Mouse (Mus musculus) forebrain, embryonic 11.5 days (tissue): Measurements from ENCODE around the gene Minos1. TPM values are rescaled to one million over a fixed set of nuclear protein-coding genes. Genes with fewer than 3 reads are reported as not detected.

ENCODE experiments used
- ATAC-seq: fragments of 200-750 bp; cut with Nextera tagmentation; replicated peaks from 2 replicates; pipeline ENCODE4 v1.8.0; 2017; ENCODE audit warnings: moderate TSS enrichment; ENCODE audit not compliant: low FRiP score
- DNase-seq: peaks from one replicate; pipeline ENCODE4 v3.0.0-alpha.2; 2017; ENCODE audit warnings: low spot score
- H3K27ac ChIP-seq: fragments of 300-500 bp; sonication (generic); 2 replicates; pipeline ENCODE4 v1.5.1; 2014; ENCODE audit warnings: low read depth, low read length
- H3K27me3 ChIP-seq: fragments of 300-500 bp; sonication (generic); 2 replicates; pipeline ENCODE4 v1.6.1; 2014; ENCODE audit warnings: mild to moderate bottlenecking, low read length, mixed read lengths; ENCODE audit not compliant: control insufficient read depth, insufficient read depth
- H3K36me3 ChIP-seq: fragments of 300-500 bp; sonication (generic); 2 replicates; pipeline ENCODE4 v1.6.1; 2014; ENCODE audit warnings: mild to moderate bottlenecking, low read length, moderate library complexity, mixed read lengths; ENCODE audit not compliant: control insufficient read depth, insufficient read depth
- H3K4me1 ChIP-seq: fragments of 300-500 bp; sonication (generic); replicated peaks from 2 replicates; pipeline ENCODE4 v1.6.1; 2014; ENCODE audit warnings: low read length, mixed read lengths; ENCODE audit not compliant: control insufficient read depth, insufficient read depth
- H3K4me2 ChIP-seq: fragments of 300-500 bp; sonication (generic); 2 replicates; pipeline ENCODE4 v1.6.1; 2014; ENCODE audit warnings: low read depth, mild to moderate bottlenecking, low read length, moderate library complexity, mixed read lengths; ENCODE audit not compliant: severe bottlenecking
- H3K4me3 ChIP-seq: fragments of 300-500 bp; sonication (generic); 2 replicates; pipeline ENCODE4 v1.5.1; 2014; ENCODE audit warnings: low read depth, low read length
- H3K9ac ChIP-seq: fragments of 300-500 bp; sonication (generic); 2 replicates; pipeline ENCODE4 v1.6.1; 2014; ENCODE audit warnings: low read length
- H3K9me3 ChIP-seq: fragments of 300-500 bp; sonication (generic); 2 replicates; pipeline ENCODE4 v1.6.1; 2016; ENCODE audit warnings: low read length, mixed read lengths; ENCODE audit not compliant: control insufficient read depth
- WGBS: fragments of 180-500 bp; shearing (Covaris S2); extraction: QIAGEN DNeasy Blood & Tissue Kit; methylation state at CpG from one replicate; pipeline ENCODE4 v1.1.7; 2014; 5-methylcytosine and 5-hydroxymethylcytosine counted together
- polyA plus RNA-seq: library from polyadenylated mRNA; unstranded; fragments of >200 nt; fragmentation: Nextera tagmentation; extraction: Ambion mirVana; gene quantifications from 2 replicates; pipeline ENCODE4 v1.2.1, GENCODE M21; 2014

Gene Minos1
- polyA plus RNA-seq, 1 experiment from 2014 or later = 387 TPM

- Histone ChIP-seq H3K4me1 (no peaks in the 10 kb centered on the region), H3K36me3 (no peaks in the 10 kb centered on the region), H3K9me3 (no peaks in the 10 kb centered on the region), H3K4me2 (no peak overlapping the region), H3K27me3 (no peaks in the 10 kb centered on the region), H3K27ac (no peak overlapping the region), H3K9ac (no peak overlapping the region), H3K4me3 (no peak overlapping the region)
- ATAC-seq (no peak), DNase-seq (no peak)
- WGBS = 75% methylated on average over 12 of the region's 12 CpGs
Observed at GRCm38 (mm10) chr4:139169748-139170279, 38.9 kb upstream of the Minos1 start.

- Histone ChIP-seq H3K27me3 (no peaks in the 10 kb centered on the region), H3K36me3 (no peaks in the 10 kb centered on the region), H3K27ac (no peak overlapping the region), H3K9ac (no peak overlapping the region), H3K4me3 (no peak overlapping the region), H3K4me1 (no peaks in the 10 kb centered on the region), H3K9me3 (no peaks in the 10 kb centered on the region), H3K4me2 (no peak overlapping the region)
- WGBS = 77% methylated on average over 15 of the region's 15 CpGs
- DNase-seq (no peak), ATAC-seq (no peak)
Observed at GRCm38 (mm10) chr4:139168985-139169747, 38.3 kb upstream of the Minos1 start.

DNA sequence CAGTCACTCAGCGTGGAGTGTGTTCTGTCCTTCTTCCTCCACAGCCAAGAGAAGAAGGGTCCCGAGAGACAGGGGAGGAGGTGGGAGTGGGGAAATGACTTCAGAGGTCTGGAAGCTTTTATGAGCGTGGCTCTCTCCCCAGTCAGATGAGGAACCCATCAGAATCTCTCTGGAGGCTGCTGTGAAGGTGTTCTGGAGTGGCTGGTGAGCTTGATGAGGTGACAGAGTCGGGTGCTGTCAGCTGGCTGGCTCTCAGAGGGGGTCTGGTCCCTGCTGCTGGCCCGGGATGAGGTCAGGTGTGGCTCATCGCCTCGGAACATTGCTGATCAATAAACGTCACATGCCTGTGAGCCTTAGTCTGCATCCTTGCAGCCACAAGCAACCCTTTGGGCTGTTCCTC lies 36.2 kb upstream of the Minos1 start:
- no peak overlapping the region for H3K4me3 ChIP-seq
- H3K4me1 ChIP-seq = no peaks in the 10 kb centered on the region
- no peaks in the 10 kb centered on the region for H3K9me3 ChIP-seq
- no peak overlapping the region for H3K4me2 ChIP-seq
- WGBS = 76% methylated on average over 8 of the region's 8 CpGs
- H3K36me3 ChIP-seq = no peaks in the 10 kb centered on the region
- H3K9ac ChIP-seq = no peak overlapping the region
- no peaks in the 10 kb centered on the region for H3K27me3 ChIP-seq
- ATAC-seq = no peak
- no peak overlapping the region for H3K27ac ChIP-seq
- no peak for DNase-seq

- no peak for DNase-seq
- H3K9me3 ChIP-seq = no peaks in the 10 kb centered on the region
- no peaks in the 10 kb centered on the region for H3K4me1 ChIP-seq
- WGBS = 86% methylated on average over 8 of the region's 8 CpGs
- H3K9ac ChIP-seq = no peak overlapping the region
- H3K4me3 ChIP-seq = no peak overlapping the region
- H3K27me3 ChIP-seq = no peaks in the 10 kb centered on the region
- H3K27ac ChIP-seq = no peak overlapping the region
- no peaks in the 10 kb centered on the region for H3K36me3 ChIP-seq
- H3K4me2 ChIP-seq = no peak overlapping the region
- no peak for ATAC-seq
Observed at GRCm38 (mm10) chr4:139166244-139166643, 35.3 kb upstream of the Minos1 start.

GRCm38 (mm10) chr4:139165259-139165658 lies 34.3 kb upstream of the Minos1 start:
- Histone ChIP-seq H3K36me3 (no peaks in the 10 kb centered on the region), H3K4me3 (no peak overlapping the region), H3K27me3 (no peaks in the 10 kb centered on the region), H3K27ac (no peak overlapping the region), H3K4me2 (no peak overlapping the region), H3K9ac (no peak overlapping the region), H3K4me1 (no peaks in the 10 kb centered on the region), H3K9me3 (no peaks in the 10 kb centered on the region)
- no peak for DNase-seq
- 87% methylated on average over 8 of the region's 8 CpGs for WGBS
- no peak for ATAC-seq

DNA sequence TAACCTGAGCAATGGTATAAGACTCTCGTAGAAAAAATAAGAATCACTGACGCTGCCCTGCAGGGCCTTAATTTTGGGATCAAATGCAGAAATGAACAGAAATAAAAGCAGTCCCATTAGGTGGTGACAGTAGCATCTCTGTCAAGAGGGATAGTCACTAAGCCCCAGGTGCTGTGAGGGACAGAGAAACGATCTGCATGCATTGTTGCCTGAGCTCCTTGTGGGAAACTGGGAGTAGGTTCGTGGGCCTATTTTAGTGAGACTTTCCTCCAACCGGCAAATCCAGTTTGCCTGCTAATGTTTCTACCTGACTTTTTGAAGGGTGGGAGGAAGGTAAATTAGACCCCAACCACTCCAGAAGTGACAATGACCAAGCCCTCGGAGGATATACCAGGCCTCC lies 33.2 kb upstream of the Minos1 start:
- H3K27ac ChIP-seq = no peak overlapping the region
- H3K9me3 ChIP-seq = no peaks in the 10 kb centered on the region
- ATAC-seq = no peak
- no peak overlapping the region for H3K9ac ChIP-seq
- 89% methylated on average over 6 of the region's 6 CpGs for WGBS
- no peak overlapping the region for H3K4me3 ChIP-seq
- H3K4me2 ChIP-seq = no peak overlapping the region
- H3K36me3 ChIP-seq = no peaks in the 10 kb centered on the region
- no peak for DNase-seq
- H3K27me3 ChIP-seq = no peaks in the 10 kb centered on the region
- H3K4me1 ChIP-seq = no peaks in the 10 kb centered on the region

DNA sequence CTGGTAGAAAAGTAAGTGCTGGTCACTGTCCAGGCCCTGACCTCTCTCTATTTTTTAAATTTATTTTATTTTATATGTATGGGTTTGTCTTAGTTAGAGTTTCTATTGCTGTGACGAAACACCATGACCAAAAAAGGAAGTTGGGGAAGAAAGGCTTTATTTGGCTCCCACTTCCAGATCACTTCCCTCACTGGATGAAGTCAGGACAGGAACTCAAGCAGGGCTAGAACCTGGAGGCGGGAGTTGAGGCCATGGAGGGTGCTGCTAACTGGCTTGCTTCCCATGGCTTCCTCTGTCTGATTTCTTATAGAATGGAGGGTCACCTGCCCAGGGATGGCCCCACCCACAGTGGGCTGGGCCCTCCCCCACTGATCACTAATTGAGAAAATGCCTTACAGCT lies 30.2 kb upstream of the Minos1 start:
- H3K4me2 ChIP-seq = no peak overlapping the region
- H3K4me3 ChIP-seq = no peak overlapping the region
- no peaks in the 10 kb centered on the region for H3K36me3 ChIP-seq
- H3K9me3 ChIP-seq = no peaks in the 10 kb centered on the region
- ATAC-seq (no peak), DNase-seq (no peak)
- 81% methylated on average over 2 of the region's 2 CpGs for WGBS
- H3K27ac ChIP-seq = no peak overlapping the region
- no peak overlapping the region for H3K9ac ChIP-seq
- no peaks in the 10 kb centered on the region for H3K4me1 ChIP-seq
- H3K27me3 ChIP-seq = no peaks in the 10 kb centered on the region

- H3K27me3 ChIP-seq = no peaks in the 10 kb centered on the region
- no peaks in the 10 kb centered on the region for H3K4me1 ChIP-seq
- no peak for DNase-seq
- no peak overlapping the region for H3K4me3 ChIP-seq
- no peaks in the 10 kb centered on the region for H3K9me3 ChIP-seq
- H3K27ac ChIP-seq = no peak overlapping the region
- no peaks in the 10 kb centered on the region for H3K36me3 ChIP-seq
- H3K9ac ChIP-seq = no peak overlapping the region
- 94% methylated on average over 14 of the region's 14 CpGs for WGBS
- no peak overlapping the region for H3K4me2 ChIP-seq
- ATAC-seq = no peak
Observed at GRCm38 (mm10) chr4:139158350-139158749, 27.4 kb upstream of the Minos1 start.

- Histone ChIP-seq H3K4me2 (no peak overlapping the region), H3K4me3 (no peak overlapping the region), H3K27ac (no peak overlapping the region), H3K4me1 (no peaks in the 10 kb centered on the region), H3K27me3 (no peaks in the 10 kb centered on the region), H3K36me3 (no peaks in the 10 kb centered on the region), H3K9me3 (no peaks in the 10 kb centered on the region), H3K9ac (no peak overlapping the region)
- ATAC-seq = no peak
- 91% methylated on average over 6 of the region's 6 CpGs for WGBS
- no peak for DNase-seq
Observed at GRCm38 (mm10) chr4:139156538-139156937, 25.6 kb upstream of the Minos1 start.
